Mouse (Mus musculus) layer of hippocampus, postnatal 25 days (tissue): ENCODE results near the gene Spint4. TPM values are rescaled to one million over a fixed set of nuclear protein-coding genes. Genes with fewer than 3 reads are reported as not detected.

Experiments
- DNase-seq, 2 experiments: peaks; one replicate each; pipeline ENCODE4 v3.0.0; 2022; ENCODE audit warnings: mixed read lengths in 2 of 2, low spot score in 1 of 2; ENCODE audit errors: extremely low spot score in 1 of 2
- total RNA-seq, 2 experiments: library from RNA; stranded (reverse); gene quantifications; 2 replicates each; pipeline ENCODE4 v1.2.3; 2021

Spint4 gene
- total RNA-seq, 2 experiments from 2014 or later: not detected

DNA sequence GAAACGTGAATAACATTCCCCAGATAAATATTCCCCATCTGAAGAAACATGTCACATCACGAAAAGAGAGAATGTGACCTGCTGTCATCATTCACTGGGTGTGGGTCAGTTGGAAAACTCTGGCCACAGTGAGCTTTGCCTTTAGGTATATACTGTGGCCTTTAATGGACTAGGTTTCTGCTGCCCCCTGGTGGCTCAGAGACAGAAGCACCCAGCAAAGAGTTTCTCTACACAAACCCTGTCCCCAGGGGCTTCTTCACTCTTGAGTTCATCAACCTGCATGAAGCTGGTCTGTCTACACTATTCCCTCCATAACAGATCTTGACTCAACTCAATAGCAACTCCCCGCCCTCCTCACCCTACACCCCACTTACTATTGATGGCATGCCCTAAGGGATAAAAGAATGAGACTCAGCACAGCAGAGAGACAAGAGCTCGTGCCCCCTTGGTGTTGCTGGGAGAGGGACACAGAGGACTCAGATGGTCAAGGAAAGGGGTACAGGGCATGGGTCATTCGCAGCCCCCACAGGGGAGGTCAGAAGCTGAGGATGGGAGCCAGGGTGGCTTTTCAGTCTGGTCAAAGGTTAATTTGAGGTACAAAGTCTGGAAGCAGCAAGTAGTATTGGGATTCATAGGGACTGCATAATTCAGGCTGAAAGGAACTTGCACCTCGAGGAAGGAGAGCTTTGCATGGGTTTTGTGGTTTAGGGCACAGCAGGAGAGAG lies 27.8 kb downstream of the Spint4 start:
- peak; percentile 37 to 79 for DNase-seq

DNA sequence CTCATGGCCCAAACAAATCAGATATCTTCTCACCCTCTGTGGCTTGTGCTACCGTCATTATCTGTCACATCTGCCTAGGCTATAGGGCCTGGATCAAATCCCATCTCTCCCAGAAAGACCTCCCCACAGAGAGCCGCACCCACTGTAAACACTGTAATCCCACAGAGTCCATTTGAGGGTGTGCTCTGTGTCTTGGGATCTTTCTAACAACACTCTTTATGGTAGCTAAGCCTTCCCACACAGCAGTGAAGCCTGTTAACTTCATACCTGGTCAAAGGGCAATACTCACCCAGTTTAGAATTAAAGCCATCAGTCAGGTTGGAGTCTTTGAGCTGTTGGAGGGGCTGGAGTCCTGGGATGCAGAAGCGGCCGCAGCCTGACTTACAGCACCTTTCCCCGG lies 33.4 kb downstream of the Spint4 start:
- DNase-seq: no peak

- no peak for DNase-seq
These were observed 35.0 kb downstream of the Spint4 start for GRCm38 (mm10) chr2:164733259-164733658.

- no peak for DNase-seq
These were observed 36.5 kb downstream of the Spint4 start for GRCm38 (mm10) chr2:164734839-164735238.

DNA sequence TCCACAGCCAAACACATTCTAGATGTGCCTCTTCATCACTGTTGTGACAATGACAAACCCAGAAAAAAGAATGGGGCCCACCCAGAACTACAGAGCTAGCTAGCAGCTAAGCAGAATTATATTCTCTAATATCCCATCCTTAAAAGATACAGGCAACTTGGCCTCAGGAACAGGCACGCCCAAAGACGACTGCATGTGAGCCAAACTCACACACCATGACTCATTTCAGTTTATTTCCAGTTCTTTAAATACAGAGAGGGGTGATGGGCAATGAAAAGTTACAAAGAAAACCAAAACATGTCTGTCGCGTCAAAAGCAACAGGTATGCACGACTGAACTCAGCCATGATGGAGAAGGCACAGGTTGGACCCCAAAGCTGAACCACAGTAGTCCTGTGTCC lies 37.1 kb downstream of the Spint4 start:
- no peak for DNase-seq

- no peak for DNase-seq
These were observed 39.2 kb downstream of the Spint4 start for GRCm38 (mm10) chr2:164737377-164738090.

- no peak for DNase-seq
These were observed 41.6 kb downstream of the Spint4 start for GRCm38 (mm10) chr2:164739876-164740275.

- no peak for DNase-seq
These were observed 46.7 kb downstream of the Spint4 start for GRCm38 (mm10) chr2:164744987-164745386.

DNA sequence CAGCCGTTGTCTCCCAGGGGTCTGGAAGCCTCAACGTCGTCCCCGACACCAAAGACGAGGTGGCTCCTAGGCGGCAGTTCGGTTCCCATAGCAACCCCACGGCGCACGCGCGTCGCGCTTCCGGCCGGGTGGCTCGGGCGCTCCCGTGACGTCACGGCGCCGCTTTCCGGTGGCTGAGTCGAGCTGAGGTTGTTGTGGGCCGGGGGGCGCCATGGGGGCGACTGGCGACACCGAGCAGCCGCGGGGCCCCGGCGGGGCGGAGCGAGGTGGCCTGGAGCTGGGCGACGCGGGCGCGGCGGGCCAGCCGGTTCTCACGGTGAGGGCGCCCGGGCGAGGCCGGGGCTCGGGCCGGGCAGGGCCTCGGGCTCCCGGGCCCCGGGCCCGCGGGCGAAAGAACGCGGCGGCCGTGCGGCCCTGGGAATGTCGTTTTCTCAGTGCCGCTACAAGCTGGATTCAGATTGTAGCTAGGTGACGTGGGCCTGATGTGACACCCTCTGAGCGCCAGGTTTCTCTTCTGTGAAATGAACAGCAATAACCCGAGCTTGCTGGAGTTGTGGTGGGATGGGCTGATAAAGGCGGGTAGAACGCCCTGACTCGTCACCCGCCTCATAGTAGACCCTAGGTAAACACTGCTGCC lies 47.7 kb downstream of the Spint4 start, which contains the start of the genes Wfdc3 and Dnttip1:
Gene Wfdc3, minus strand, starts transcription at position 89 of the 637 bp plus-strand sequence.
Gene Dnttip1, plus strand, starts transcription at position 141 of the 637 bp plus-strand sequence.
- DNase-seq: peak; percentile 92 to 95

DNA sequence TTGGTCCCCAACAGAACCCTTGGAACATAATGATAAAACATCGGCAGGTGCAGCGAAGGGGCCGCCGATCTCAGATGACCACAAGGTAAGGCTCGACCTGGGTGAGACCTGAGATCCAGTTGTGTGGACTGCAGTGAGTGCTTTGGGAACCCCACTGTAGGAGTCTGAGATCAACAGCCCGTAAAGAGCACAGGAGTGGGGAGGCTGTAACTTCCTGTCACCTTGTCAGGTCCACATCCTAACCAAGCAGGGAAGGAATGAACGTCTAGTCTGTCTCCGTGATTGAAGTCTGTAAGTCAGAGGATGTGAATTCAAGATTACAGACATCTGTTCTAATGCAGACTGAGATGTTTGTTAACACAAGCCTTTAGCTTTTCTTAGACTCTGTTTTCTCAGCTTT lies 48.4 kb downstream of the Spint4 start:
- DNase-seq: no peak

GRCm38 (mm10) chr2:164748191-164748590 lies 49.9 kb downstream of the Spint4 start:
- no peak for DNase-seq

- DNase-seq: no peak
These were observed 50.7 kb downstream of the Spint4 start for GRCm38 (mm10) chr2:164748991-164749390.

Other genes with a start within 250 kb of the Spint4 start
- 10 to 100 TPM; 41.0 to 45.2 TPM for gene Sys1, start 241.5 kb upstream of the Spint4 start, total RNA-seq
- gene Gm20458, start 237.5 kb upstream of the Spint4 start, total RNA-seq: 10 to 100 TPM in 1 of 2 experiments, 1 to 10 TPM in 1; 3.9 to 11.3 TPM
- not detected for gene Trp53tg5, start 224.8 kb upstream of the Spint4 start, total RNA-seq
- gene Dbndd2, start 212.4 kb upstream of the Spint4 start, total RNA-seq: 100 to 1,000 TPM; 116 to 118 TPM
- 10 to 100 TPM; 85.3 to 87.3 TPM for gene Pigt, start 201.0 kb upstream of the Spint4 start, total RNA-seq
- gene Wfdc2, start 136.1 kb upstream of the Spint4 start, total RNA-seq: under 1 TPM in 1 of 2 experiments, not detected in 1; 0.34 TPM
- not detected for gene Spint3, start 125.0 kb upstream of the Spint4 start, total RNA-seq
- gene Wfdc6a, start 113.1 kb upstream of the Spint4 start, total RNA-seq: not detected
- not detected for gene Eppin, start 104.9 kb upstream of the Spint4 start, total RNA-seq
- gene Wfdc6b, start 85.0 kb upstream of the Spint4 start, total RNA-seq: not detected
- not detected for gene Wfdc8, start 84.9 kb upstream of the Spint4 start, total RNA-seq
- not detected for gene Wfdc16, start 59.7 kb upstream of the Spint4 start, total RNA-seq
- gene Wfdc10, start 42.5 kb upstream of the Spint4 start, total RNA-seq: not detected
- not detected for gene Wfdc9, start 41.9 kb upstream of the Spint4 start, total RNA-seq
- gene Wfdc11, start 24.4 kb upstream of the Spint4 start, total RNA-seq: not detected
- not detected for gene Wfdc13, start 13.4 kb upstream of the Spint4 start, total RNA-seq
- not detected for gene Spint5, start 16.8 kb downstream of the Spint4 start, total RNA-seq
- gene Wfdc3, start 47.4 kb downstream of the Spint4 start, total RNA-seq: 1 to 10 TPM in 1 of 2 experiments, under 1 TPM in 1; 0.89 to 1.0 TPM
- 10 to 100 TPM; 37.0 TPM for gene Dnttip1, start 47.5 kb downstream of the Spint4 start, total RNA-seq
- 1 to 10 TPM in 1 of 2 experiments, not detected in 1; 1.2 TPM for gene Ube2c, start 71.4 kb downstream of the Spint4 start, total RNA-seq
- not detected for gene Tnnc2, start 81.5 kb downstream of the Spint4 start, total RNA-seq
- 10 to 100 TPM; 38.0 to 45.8 TPM for gene Snx21, start 87.3 kb downstream of the Spint4 start, total RNA-seq
- gene Acot8, start 106.4 kb downstream of the Spint4 start, total RNA-seq: 10 to 100 TPM; 24.3 to 25.4 TPM
- gene Zswim3, start 106.6 kb downstream of the Spint4 start, total RNA-seq: 1 to 10 TPM; 7.8 to 9.3 TPM
- gene Zswim1, start 124.2 kb downstream of the Spint4 start, total RNA-seq: 10 to 100 TPM; 22.7 to 22.9 TPM
- not detected for gene Spata25, start 130.0 kb downstream of the Spint4 start, total RNA-seq
- 100 to 1,000 TPM in 1 of 2 experiments, 10 to 100 TPM in 1; 93.3 to 106 TPM for gene Ctsa, start 134.4 kb downstream of the Spint4 start, total RNA-seq
- 1 to 10 TPM; 3.4 to 4.6 TPM for gene Neurl2, start 135.0 kb downstream of the Spint4 start, total RNA-seq
- gene Pltp, start 159.2 kb downstream of the Spint4 start, total RNA-seq: 10 to 100 TPM; 68.8 to 73.7 TPM
- 10 to 100 TPM; 40.4 to 47.2 TPM for gene Pcif1, start 180.8 kb downstream of the Spint4 start, total RNA-seq
- 10 to 100 TPM; 23.3 to 29.1 TPM for gene Zfp335, start 213.3 kb downstream of the Spint4 start, total RNA-seq
- gene Mmp9, start 242.3 kb downstream of the Spint4 start, total RNA-seq: 1 to 10 TPM; 1.5 to 1.8 TPM